Mouse (Mus musculus): ENCODE measurements around the gene Poll.

Poll gene

GRCm38 (mm10) chr19:45578976-45579375, 18.6 kb upstream of the Poll start:
- in situ Hi-C loops (cut with MseI, MboI), result loop anchor here (10.0 kb wide), 1 partner anchor 166 kb away; the partner anchor contains the start of genes Fgf8 (in 2 of the 2) and Npm3 (in 2 of the 2)

- in situ Hi-C loops (cut with MseI, MboI), result loop anchor here (10.0 kb wide), 1 partner anchor 168 kb away; the partner anchor contains the start of genes Fgf8 (in 2 of the 2) and Npm3 (in 2 of the 2)
Measured at GRCm38 (mm10) chr19:45577141-45577750, 16.9 kb upstream of the Poll start.

- in situ Hi-C loops (cut with MseI, MboI), result loop anchor here (10.0 kb wide), 1 partner anchor 169 kb away; the partner anchor contains the start of genes Fgf8 (in 2 of the 2) and Npm3 (in 2 of the 2)
Measured at GRCm38 (mm10) chr19:45575632-45576001, 15.3 kb upstream of the Poll start.

GRCm38 (mm10) chr19:45574941-45575631, 14.8 kb upstream of the Poll start:
- in situ Hi-C loops (cut with MseI, MboI), result loop anchor here (10.0 kb wide), 1 partner anchor 170 kb away; the partner anchor contains the start of genes Fgf8 (in 2 of the 2) and Npm3 (in 2 of the 2)

- in situ Hi-C loops (cut with MseI, MboI), result loop anchor here (10.0 kb wide), 1 partner anchor 170 kb away; the partner anchor contains the start of genes Fgf8 (in 2 of the 2) and Npm3 (in 2 of the 2)
Measured at GRCm38 (mm10) chr19:45574339-45574898, 14.1 kb upstream of the Poll start.

GRCm38 (mm10) chr19:45573861-45574267, 13.5 kb upstream of the Poll start:
- in situ Hi-C loops (cut with MseI, MboI), result loop anchor here (10.0 kb wide), 1 partner anchor 171 kb away; the partner anchor contains the start of genes Fgf8 (in 2 of the 2) and Npm3 (in 2 of the 2)

GRCm38 (mm10) chr19:45573033-45573432, 12.7 kb upstream of the Poll start:
- in situ Hi-C loops (cut with MseI, MboI), result loop anchor here (10.0 kb wide), 1 partner anchor 172 kb away; the partner anchor contains the start of genes Fgf8 (in 2 of the 2) and Npm3 (in 2 of the 2)

GRCm38 (mm10) chr19:45567367-45567766, 7.0 kb upstream of the Poll start:
- in situ Hi-C loops (cut with MseI, MboI), result no loop called here

- in situ Hi-C loops (cut with MseI, MboI), result no loop called here
Measured at GRCm38 (mm10) chr19:45565925-45566715, 5.8 kb upstream of the Poll start.

- in situ Hi-C loops (cut with MseI, MboI), result no loop called here
Measured at GRCm38 (mm10) chr19:45554136-45554535, 6.2 kb downstream of the Poll start.

- in situ Hi-C loops (cut with MseI, MboI), result no loop called here
Measured at GRCm38 (mm10) chr19:45552187-45552586, 8.1 kb downstream of the Poll start.

- in situ Hi-C loops (cut with MseI, MboI), result loop anchor here (5.0 to 10.0 kb wide), 2 partner anchors 238 to 325 kb away; no protein-coding TSS in a partner anchor
Measured at GRCm38 (mm10) chr19:45549948-45550347, 10.4 kb downstream of the Poll start.

GRCm38 (mm10) chr19:45549128-45549915, 11.0 kb downstream of the Poll start:
- in situ Hi-C loops (cut with MseI, MboI), result loop anchor here (5.0 to 10.0 kb wide), 2 partner anchors 237 to 325 kb away; no protein-coding TSS in a partner anchor

GRCm38 (mm10) chr19:45548196-45548595, 12.1 kb downstream of the Poll start:
- in situ Hi-C loops (cut with MseI, MboI), result loop anchor here (5.0 to 10.0 kb wide), 2 partner anchors 236 to 323 kb away; no protein-coding TSS in a partner anchor

- in situ Hi-C loops (cut with MseI, MboI), result loop anchor here (5.0 to 10.0 kb wide), 2 partner anchors 233 to 320 kb away; no protein-coding TSS in a partner anchor
Measured at GRCm38 (mm10) chr19:45544925-45545321, 15.4 kb downstream of the Poll start.

- in situ Hi-C loops (cut with MseI, MboI), result loop anchor here in 1 of 2 experiments (10.0 kb wide), 1 partner anchor 320 kb away; no protein-coding TSS in a partner anchor
Measured at GRCm38 (mm10) chr19:45544152-45544924, 16.0 kb downstream of the Poll start.

GRCm38 (mm10) chr19:45542061-45542460, 18.3 kb downstream of the Poll start:
- in situ Hi-C loops (cut with MseI, MboI), result loop anchor here in 1 of 2 experiments (10.0 kb wide), 1 partner anchor 317 kb away; no protein-coding TSS in a partner anchor

GRCm38 (mm10) chr19:45541409-45542041, 18.8 kb downstream of the Poll start:
- in situ Hi-C loops (cut with MseI, MboI), result loop anchor here in 1 of 2 experiments (10.0 kb wide), 1 partner anchor 317 kb away; no protein-coding TSS in a partner anchor

Data from mouse trophoblast stem cell (cell line).